Mouse (Mus musculus): ENCODE measurements around the gene Dchs2. TPM values are rescaled to one million over a fixed set of nuclear protein-coding genes. Genes with fewer than 3 reads are reported as not detected.

The Dchs2 gene
- polyA plus RNA-seq, 2 experiments: 1.7 to 2.1 TPM

DNA sequence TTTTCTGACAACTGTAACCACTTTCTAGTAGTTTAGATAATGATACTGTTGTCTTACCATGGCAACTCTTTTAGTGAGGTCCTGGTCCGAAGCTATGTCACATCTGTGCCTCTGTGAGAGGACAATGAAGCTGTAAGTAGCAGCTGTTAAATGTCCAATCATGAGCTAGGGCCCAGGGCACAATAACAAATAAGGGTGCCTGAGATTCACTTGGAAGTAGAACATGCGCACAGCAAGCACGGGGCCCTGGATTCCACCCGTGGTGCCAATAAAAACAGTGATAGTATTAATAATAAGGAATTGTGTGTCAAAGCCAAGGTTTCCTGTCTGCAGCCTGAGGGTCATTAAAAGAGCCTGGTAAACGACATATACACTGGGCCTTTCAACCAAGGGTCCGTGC, 246.6 kb downstream of the Dchs2 start:
- H3K9ac ChIP-seq (ENCODE audit: low read depth, low read length, severe bottlenecking): no peak overlapping the region
- H3K4me2 ChIP-seq (replicated peaks; ENCODE audit: low read depth, low read length, severe bottlenecking): no peak overlapping the region
- TF ChIP-seq POLR2A (IDR thresholded peaks at IDR 0.05; ENCODE audit: borderline replicate concordance, extremely low read depth, insufficient read depth, insufficient read length): no peak
- no peaks in the 10 kb centered on the region for H3K9me3 ChIP-seq (ENCODE audit: control insufficient read depth, low read length)
- no peak for ATAC-seq (ENCODE audit: low FRiP score, low read depth)
- no peaks in the 10 kb centered on the region for H3K36me3 ChIP-seq (ENCODE audit: control insufficient read depth, insufficient read depth, low read length)
- WGBS: 47% methylated on average over 6 of the region's 6 CpGs
- H3K4me1 ChIP-seq (ENCODE audit: control insufficient read depth, insufficient read depth, low read length): no peaks in the 10 kb centered on the region
- no peak overlapping the region for H3K27ac ChIP-seq (replicated peaks; ENCODE audit: low read depth, low read length)
- no peaks in the 10 kb centered on the region for H3K27me3 ChIP-seq (ENCODE audit: control insufficient read depth, insufficient read depth, low read length)
- no peak overlapping the region for H3K4me3 ChIP-seq (replicated peaks; ENCODE audit: low read length)
- DNase-seq (ENCODE audit: low spot score): no peak

DNA sequence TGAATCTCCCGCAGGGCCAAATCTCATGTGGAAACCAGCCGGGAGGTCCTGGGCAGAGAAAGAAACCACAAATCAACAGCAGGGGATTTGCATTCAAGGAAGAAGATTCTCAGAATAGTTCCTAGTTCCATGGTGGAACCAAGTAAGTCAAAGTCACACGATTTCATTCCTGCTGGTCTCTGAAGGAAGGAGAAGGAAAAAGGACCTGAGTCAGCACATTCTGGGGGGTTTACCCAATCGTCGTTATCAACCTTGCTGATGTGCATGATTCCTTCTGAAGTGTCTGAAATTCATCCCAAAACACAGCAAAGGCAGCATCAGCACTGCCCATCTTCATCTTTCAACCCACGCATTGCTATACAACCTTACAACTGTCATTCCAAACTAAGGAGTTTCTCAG, 249.1 kb downstream of the Dchs2 start:
- Histone ChIP-seq H3K9ac (ENCODE audit: low read depth, low read length, severe bottlenecking) (no peak overlapping the region), H3K4me1 (ENCODE audit: control insufficient read depth, insufficient read depth, low read length) (no peaks in the 10 kb centered on the region), H3K9me3 (ENCODE audit: control insufficient read depth, low read length) (no peaks in the 10 kb centered on the region), H3K27ac (replicated peaks; ENCODE audit: low read depth, low read length) (no peak overlapping the region), H3K27me3 (ENCODE audit: control insufficient read depth, insufficient read depth, low read length) (no peaks in the 10 kb centered on the region), H3K4me3 (replicated peaks; ENCODE audit: low read length) (no peak overlapping the region), H3K36me3 (ENCODE audit: control insufficient read depth, insufficient read depth, low read length) (no peaks in the 10 kb centered on the region), H3K4me2 (replicated peaks; ENCODE audit: low read depth, low read length, severe bottlenecking) (no peak overlapping the region)
- WGBS: 91% methylated on average over 6 of the region's 6 CpGs
- TF ChIP-seq POLR2A (IDR thresholded peaks at IDR 0.05; ENCODE audit: borderline replicate concordance, extremely low read depth, insufficient read depth, insufficient read length): no peak
- DNase-seq (ENCODE audit: low spot score) (no peak), ATAC-seq (ENCODE audit: low FRiP score, low read depth) (no peak)

Other genes starting within 250 kb of the Dchs2 start
- 0.23 and 0.27 TPM in 2 replicates for gene Lrat, start 224.0 kb upstream of the Dchs2 start, polyA plus RNA-seq (2012; rRNA removed)
- 0.25 and 0.52 TPM in 2 replicates for gene Lrat, start 224.0 kb upstream of the Dchs2 start, polyA plus RNA-seq (2014; fragmentation: Nextera tagmentation; extraction: Ambion mirVana)
- 0.68 and 0.77 TPM in 2 replicates for gene Fgg, start 120.2 kb upstream of the Dchs2 start, polyA plus RNA-seq (2012; rRNA removed)
- 0.19 TPM in 1 of 2 replicates, not detected in the other for gene Fgg, start 120.2 kb upstream of the Dchs2 start, polyA plus RNA-seq (2014; fragmentation: Nextera tagmentation; extraction: Ambion mirVana)
- gene Fga, start 101.9 kb upstream of the Dchs2 start, polyA plus RNA-seq (2012; rRNA removed): 0.20 and 0.38 TPM in 2 replicates
- gene Fga, start 101.9 kb upstream of the Dchs2 start, polyA plus RNA-seq (2014; fragmentation: Nextera tagmentation; extraction: Ambion mirVana): not detected in 2 replicates
- 0.27 and 0.34 TPM in 2 replicates for gene Fgb, start 78.1 kb upstream of the Dchs2 start, polyA plus RNA-seq (2012; rRNA removed)
- gene Fgb, start 78.1 kb upstream of the Dchs2 start, polyA plus RNA-seq (2014; fragmentation: Nextera tagmentation; extraction: Ambion mirVana): not detected in 2 replicates
- gene Plrg1, start 72.4 kb upstream of the Dchs2 start, polyA plus RNA-seq (2012; rRNA removed): 80.3 and 93.3 TPM in 2 replicates
- gene Plrg1, start 72.4 kb upstream of the Dchs2 start, polyA plus RNA-seq (2014; fragmentation: Nextera tagmentation; extraction: Ambion mirVana): 101 and 103 TPM in 2 replicates